Mouse (Mus musculus): ENCODE measurements around the gene Csrp1. TPM values are rescaled to one million over a fixed set of nuclear protein-coding genes. Genes with fewer than 3 reads are reported as not detected.
A peak's percentile ranks its signal among the peaks of the same experiment; 100 is the strongest.

The Csrp1 gene
- polyA plus RNA-seq, 1 experiment from 2014 or later, result 114 TPM

DNA sequence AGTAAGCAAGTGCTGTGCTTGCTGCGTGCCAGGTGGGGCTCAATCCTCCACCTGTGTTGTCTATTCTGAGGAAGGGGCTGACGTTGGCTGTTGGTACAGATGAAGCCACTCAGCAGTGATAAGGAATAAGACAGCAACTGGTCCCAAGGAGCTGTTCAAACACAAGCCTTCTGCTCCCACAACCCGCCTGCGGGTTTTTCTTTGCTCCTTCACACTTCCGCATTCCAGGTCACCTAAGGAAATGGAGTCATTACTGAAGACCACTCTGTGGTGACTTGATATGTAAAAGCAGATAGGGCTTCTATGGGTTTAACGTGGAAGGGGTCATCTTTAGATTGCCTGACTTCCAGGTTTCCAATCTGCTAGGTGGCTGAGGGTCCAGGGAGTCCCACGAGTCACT lies 11.5 kb downstream of the Csrp1 start:
- WGBS, result 46% methylated on average over 7 of the region's 7 CpGs
- H3K4me1 ChIP-seq (ENCODE audit: control insufficient read depth, insufficient read depth, low read length), result peaks cover 67% of the 10 kb centered on the region
- H3K9ac ChIP-seq (ENCODE audit: low read depth, low read length), result peak overlapping the region; percentile 23; the same call in 1 of the 2 replicates

GRCm38 (mm10) chr1:135731897-135732684 lies 12.2 kb downstream of the Csrp1 start:
- no peak overlapping the region; the same call in 1 of the 2 replicates for H3K4me3 ChIP-seq (ENCODE audit: low read length)
- 31% methylated on average over 11 of the region's 11 CpGs for WGBS
- peak overlapping the region; percentile 31; the same call in 1 of the 2 replicates for H3K4me2 ChIP-seq (replicated peaks; ENCODE audit: low read depth, low read length)
- H3K9ac ChIP-seq (ENCODE audit: low read depth, low read length), result peak overlapping the region; percentile 23; the same call in 1 of the 2 replicates
- H3K36me3 ChIP-seq (ENCODE audit: control insufficient read depth, insufficient read depth, low read length), result no peaks in the 10 kb centered on the region
- H3K27ac ChIP-seq (ENCODE audit: low read depth, low read length), result peak overlapping the region; percentile 91
- no peaks in the 10 kb centered on the region for H3K9me3 ChIP-seq (ENCODE audit: control insufficient read depth, low read length)
- H3K4me1 ChIP-seq (ENCODE audit: control insufficient read depth, insufficient read depth, low read length), result peaks cover 67% of the 10 kb centered on the region
- no peaks in the 10 kb centered on the region for H3K27me3 ChIP-seq (ENCODE audit: control insufficient read depth, insufficient read depth, low read length)
- peak; percentile 64 for ATAC-seq (ENCODE audit: low FRiP score, low TSS enrichment)

More for the DNA sequence above, 11.5 kb downstream of the Csrp1 start:
- peak overlapping the region; percentile 31; the same call in 1 of the 2 replicates for H3K4me2 ChIP-seq (replicated peaks; ENCODE audit: low read depth, low read length)
- no peaks in the 10 kb centered on the region for H3K36me3 ChIP-seq (ENCODE audit: control insufficient read depth, insufficient read depth, low read length)
- H3K4me3 ChIP-seq (ENCODE audit: low read length), result no peak overlapping the region; the same call in 1 of the 2 replicates
- peak overlapping the region; percentile 91 for H3K27ac ChIP-seq (ENCODE audit: low read depth, low read length)
- H3K27me3 ChIP-seq (ENCODE audit: control insufficient read depth, insufficient read depth, low read length), result no peaks in the 10 kb centered on the region
- no peak for ATAC-seq (ENCODE audit: low FRiP score, low TSS enrichment)
- no peaks in the 10 kb centered on the region for H3K9me3 ChIP-seq (ENCODE audit: control insufficient read depth, low read length)

GRCm38 (mm10) chr1:135734225-135734937 lies 14.5 kb downstream of the Csrp1 start:
- no peaks in the 10 kb centered on the region for H3K27me3 ChIP-seq (ENCODE audit: control insufficient read depth, insufficient read depth, low read length)
- H3K27ac ChIP-seq (ENCODE audit: low read depth, low read length), result peak overlapping the region; percentile 51; the same call in 1 of the 2 replicates
- no peaks in the 10 kb centered on the region; the same call in 1 of the 2 replicates for H3K36me3 ChIP-seq (ENCODE audit: control insufficient read depth, insufficient read depth, low read length)
- H3K9ac ChIP-seq (ENCODE audit: low read depth, low read length), result no peak overlapping the region
- H3K9me3 ChIP-seq (ENCODE audit: control insufficient read depth, low read length), result no peaks in the 10 kb centered on the region
- H3K4me3 ChIP-seq (ENCODE audit: low read length), result no peak overlapping the region
- no peak for ATAC-seq (ENCODE audit: low FRiP score, low TSS enrichment)
- H3K4me2 ChIP-seq (replicated peaks; ENCODE audit: low read depth, low read length), result no peak overlapping the region; the same call in 1 of the 2 replicates
- peaks cover 69% of the 10 kb centered on the region for H3K4me1 ChIP-seq (ENCODE audit: control insufficient read depth, insufficient read depth, low read length)
- WGBS, result 34% methylated on average over 6 of the region's 7 CpGs

GRCm38 (mm10) chr1:135735460-135735859 lies 15.6 kb downstream of the Csrp1 start:
- H3K9me3 ChIP-seq (ENCODE audit: control insufficient read depth, low read length), result no peaks in the 10 kb centered on the region
- peaks cover 65% of the 10 kb centered on the region for H3K4me1 ChIP-seq (ENCODE audit: control insufficient read depth, insufficient read depth, low read length)
- no peak overlapping the region for H3K4me3 ChIP-seq (ENCODE audit: low read length)
- no peak overlapping the region for H3K27ac ChIP-seq (ENCODE audit: low read depth, low read length)
- H3K27me3 ChIP-seq (ENCODE audit: control insufficient read depth, insufficient read depth, low read length), result no peaks in the 10 kb centered on the region
- H3K9ac ChIP-seq (ENCODE audit: low read depth, low read length), result no peak overlapping the region; the same call in 1 of the 2 replicates
- no peak for ATAC-seq (ENCODE audit: low FRiP score, low TSS enrichment)
- no peaks in the 10 kb centered on the region; the same call in 1 of the 2 replicates for H3K36me3 ChIP-seq (ENCODE audit: control insufficient read depth, insufficient read depth, low read length)
- WGBS, result 26% methylated on average over 6 of the region's 6 CpGs
- no peak overlapping the region for H3K4me2 ChIP-seq (replicated peaks; ENCODE audit: low read depth, low read length)

DNA sequence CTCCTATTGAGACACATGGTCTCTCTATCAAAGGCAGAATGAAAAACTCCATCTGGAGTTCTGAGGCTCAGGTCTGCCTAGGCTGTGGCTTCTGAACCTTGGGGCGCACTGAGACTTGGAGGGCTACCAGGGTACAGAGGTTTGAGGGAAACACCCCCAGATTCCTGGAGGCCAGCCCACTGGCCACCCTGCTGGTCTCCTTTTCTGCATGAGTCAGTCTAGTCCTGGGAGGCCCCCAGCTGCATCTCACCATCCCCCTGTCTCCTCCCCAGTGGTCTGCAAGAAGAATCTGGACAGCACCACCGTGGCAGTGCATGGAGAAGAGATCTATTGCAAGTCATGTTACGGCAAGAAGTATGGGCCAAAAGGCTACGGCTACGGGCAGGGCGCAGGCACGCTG lies 25.1 kb downstream of the Csrp1 start:
- no peak overlapping the region for H3K27ac ChIP-seq (ENCODE audit: low read depth, low read length)
- 62% methylated on average over 7 of the region's 7 CpGs for WGBS
- peaks cover 30% of the 10 kb centered on the region for H3K4me1 ChIP-seq (ENCODE audit: control insufficient read depth, insufficient read depth, low read length)
- no peaks in the 10 kb centered on the region for H3K9me3 ChIP-seq (ENCODE audit: control insufficient read depth, low read length)
- no peak for ATAC-seq (ENCODE audit: low FRiP score, low TSS enrichment)
- H3K9ac ChIP-seq (ENCODE audit: low read depth, low read length), result no peak overlapping the region
- peaks cover 28% of the 10 kb centered on the region; the same call in 1 of the 2 replicates for H3K36me3 ChIP-seq (ENCODE audit: control insufficient read depth, insufficient read depth, low read length)
- H3K27me3 ChIP-seq (ENCODE audit: control insufficient read depth, insufficient read depth, low read length), result no peaks in the 10 kb centered on the region
- H3K4me2 ChIP-seq (replicated peaks; ENCODE audit: low read depth, low read length), result no peak overlapping the region
- H3K4me3 ChIP-seq (ENCODE audit: low read length), result no peak overlapping the region

DNA sequence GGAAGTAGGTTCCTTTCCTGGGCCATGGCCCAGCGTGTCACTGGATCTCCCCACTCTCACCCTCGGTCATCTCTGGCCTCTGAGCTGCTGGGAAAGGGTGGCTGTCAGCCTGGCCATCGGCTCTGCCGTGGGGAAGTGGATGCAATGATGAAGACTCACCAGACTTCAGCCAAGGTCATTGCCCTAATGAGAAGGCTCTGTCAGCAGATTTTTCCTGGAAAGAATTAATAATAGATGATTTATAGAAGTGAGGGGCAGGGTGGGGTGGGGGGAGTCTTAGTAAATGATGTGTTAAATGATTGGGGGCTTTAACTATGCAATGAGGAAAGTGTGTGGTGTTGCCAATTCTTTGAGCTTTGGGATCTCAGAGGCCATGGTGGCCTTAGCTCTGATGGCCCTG lies 26.4 kb downstream of the Csrp1 start:
- Histone ChIP-seq H3K9me3 (ENCODE audit: control insufficient read depth, low read length) (no peaks in the 10 kb centered on the region), H3K9ac (ENCODE audit: low read depth, low read length) (no peak overlapping the region), H3K27ac (ENCODE audit: low read depth, low read length) (no peak overlapping the region), H3K36me3 (ENCODE audit: control insufficient read depth, insufficient read depth, low read length) (peaks cover 41% of the 10 kb centered on the region), H3K4me3 (ENCODE audit: low read length) (no peak overlapping the region), H3K4me2 (replicated peaks; ENCODE audit: low read depth, low read length) (no peak overlapping the region), H3K4me1 (ENCODE audit: control insufficient read depth, insufficient read depth, low read length) (peaks cover 22% of the 10 kb centered on the region), H3K27me3 (ENCODE audit: control insufficient read depth, insufficient read depth, low read length) (no peaks in the 10 kb centered on the region)
- ATAC-seq (ENCODE audit: low FRiP score, low TSS enrichment), result no peak
- 76% methylated on average over 4 of the region's 4 CpGs for WGBS

- Histone ChIP-seq H3K27me3 (ENCODE audit: control insufficient read depth, insufficient read depth, low read length) (no peaks in the 10 kb centered on the region), H3K9me3 (ENCODE audit: control insufficient read depth, low read length) (no peaks in the 10 kb centered on the region), H3K36me3 (ENCODE audit: control insufficient read depth, insufficient read depth, low read length) (peaks cover 28% of the 10 kb centered on the region), H3K4me2 (replicated peaks; ENCODE audit: low read depth, low read length) (no peak overlapping the region), H3K27ac (ENCODE audit: low read depth, low read length) (0 out of 2 replicates have a peak overlapping the region, but pooled peaks have one; percentile 24), H3K9ac (ENCODE audit: low read depth, low read length) (no peak overlapping the region), H3K4me3 (ENCODE audit: low read length) (no peak overlapping the region), H3K4me1 (ENCODE audit: control insufficient read depth, insufficient read depth, low read length) (no peaks in the 10 kb centered on the region)
- ATAC-seq (ENCODE audit: low FRiP score, low TSS enrichment), result peak; percentile 99
- 10% methylated on average over 10 of the region's 10 CpGs for WGBS
These were observed 33.0 kb downstream of the Csrp1 start for GRCm38 (mm10) chr1:135752737-135753348.

- no peaks in the 10 kb centered on the region for H3K9me3 ChIP-seq (ENCODE audit: control insufficient read depth, low read length)
- 52% methylated on average over 9 of the region's 9 CpGs for WGBS
- H3K36me3 ChIP-seq (ENCODE audit: control insufficient read depth, insufficient read depth, low read length), result peaks cover 13% of the 10 kb centered on the region
- no peak for ATAC-seq (ENCODE audit: low FRiP score, low TSS enrichment)
- no peak overlapping the region for H3K4me2 ChIP-seq (replicated peaks; ENCODE audit: low read depth, low read length)
- peaks cover 5% of the 10 kb centered on the region; the same call in 1 of the 2 replicates for H3K4me1 ChIP-seq (ENCODE audit: control insufficient read depth, insufficient read depth, low read length)
- H3K27me3 ChIP-seq (ENCODE audit: control insufficient read depth, insufficient read depth, low read length), result no peaks in the 10 kb centered on the region
- H3K4me3 ChIP-seq (ENCODE audit: low read length), result no peak overlapping the region
- H3K27ac ChIP-seq (ENCODE audit: low read depth, low read length), result no peak overlapping the region
- no peak overlapping the region for H3K9ac ChIP-seq (ENCODE audit: low read depth, low read length)
These were observed 35.4 kb downstream of the Csrp1 start for GRCm38 (mm10) chr1:135755287-135755686.

Data from kidney, embryonic 14.5 days (tissue).